Mouse (Mus musculus): ENCODE results near the gene Pakap. TPM values are rescaled to one million over a fixed set of nuclear protein-coding genes. Genes with fewer than 3 reads are reported as not detected.

Pakap gene
- total and polyA plus RNA-seq, 3 experiments, result not detected

GRCm38 (mm10) chr4:57856673-57857072, 288.7 kb downstream of the Pakap start:
- no peaks in the 10 kb centered on the region for H3K4me1 ChIP-seq (ENCODE audit: insufficient read depth, low read depth, low read length)
- H3K9me3 ChIP-seq (replicated peaks), result peaks cover 60% of the 10 kb centered on the region
- no peak for ATAC-seq (ENCODE audit: extremely low read depth, insufficient number of reproducible peaks, low FRiP score, poor library complexity, severe bottlenecking)
- no peaks in the 10 kb centered on the region for H3K36me3 ChIP-seq (replicated peaks)
- no peak overlapping the region for H3K4me3 ChIP-seq (ENCODE audit: low read depth, low read length)
- DNase-seq (ENCODE audit: low spot score), result no peak
- no peak for TF ChIP-seq TAL1 (conservative IDR thresholded peaks at IDR 0.05; ENCODE audit: low read depth, low read length)
- no peak for TF ChIP-seq POLR2AphosphoS5 (IDR thresholded peaks at IDR 0.05; ENCODE audit: insufficient replicate concordance, low read depth, low read length)
- TF ChIP-seq GATA1 (IDR thresholded peaks at IDR 0.05; ENCODE audit: borderline replicate concordance, low read length), result no peak
- no peak for TF ChIP-seq CTCF (IDR thresholded peaks at IDR 0.05; ENCODE audit: low read depth, low read length)
- no peaks in the 10 kb centered on the region for H3K27me3 ChIP-seq (ENCODE audit: insufficient read depth, low read length)

- Histone ChIP-seq H3K9me3 (replicated peaks) (peaks cover 51% of the 10 kb centered on the region), H3K4me1 (ENCODE audit: insufficient read depth, low read depth, low read length) (no peaks in the 10 kb centered on the region), H3K36me3 (replicated peaks) (no peaks in the 10 kb centered on the region), H3K4me3 (ENCODE audit: low read depth, low read length) (no peak overlapping the region), H3K27me3 (ENCODE audit: insufficient read depth, low read length) (no peaks in the 10 kb centered on the region)
- ATAC-seq (ENCODE audit: extremely low read depth, insufficient number of reproducible peaks, low FRiP score, poor library complexity, severe bottlenecking) (no peak), DNase-seq (ENCODE audit: low spot score) (no peak)
- no peak for TF ChIP-seq POLR2AphosphoS5 (IDR thresholded peaks at IDR 0.05; ENCODE audit: insufficient replicate concordance, low read depth, low read length)
- TF ChIP-seq TAL1 (conservative IDR thresholded peaks at IDR 0.05; ENCODE audit: low read depth, low read length), result no peak
- no peak for TF ChIP-seq GATA1 (IDR thresholded peaks at IDR 0.05; ENCODE audit: borderline replicate concordance, low read length)
These were observed 292.2 kb downstream of the Pakap start for GRCm38 (mm10) chr4:57860204-57860611.

GRCm38 (mm10) chr4:57861166-57861565, 293.2 kb downstream of the Pakap start:
- TF ChIP-seq POLR2AphosphoS5 (IDR thresholded peaks at IDR 0.05; ENCODE audit: insufficient replicate concordance, low read depth, low read length) (no peak), CTCF (IDR thresholded peaks at IDR 0.05; ENCODE audit: low read depth, low read length) (no peak), GATA2 (IDR thresholded peaks at IDR 0.05; ENCODE audit: borderline replicate concordance, low read depth, low read length) (no peak), TAL1 (conservative IDR thresholded peaks at IDR 0.05; ENCODE audit: low read depth, low read length) (no peak), GATA1 (IDR thresholded peaks at IDR 0.05; ENCODE audit: borderline replicate concordance, low read length) (no peak)
- H3K36me3 ChIP-seq (replicated peaks), result no peaks in the 10 kb centered on the region
- DNase-seq (ENCODE audit: low spot score), result no peak
- no peak overlapping the region for H3K4me3 ChIP-seq (ENCODE audit: low read depth, low read length)
- H3K4me1 ChIP-seq (ENCODE audit: insufficient read depth, low read depth, low read length), result no peaks in the 10 kb centered on the region
- no peaks in the 10 kb centered on the region for H3K27me3 ChIP-seq (ENCODE audit: insufficient read depth, low read length)
- no peak for ATAC-seq (ENCODE audit: extremely low read depth, insufficient number of reproducible peaks, low FRiP score, poor library complexity, severe bottlenecking)
- H3K9me3 ChIP-seq (replicated peaks), result peaks cover 41% of the 10 kb centered on the region

GRCm38 (mm10) chr4:57861856-57862255, 293.9 kb downstream of the Pakap start:
- no peak for TF ChIP-seq POLR2AphosphoS5 (IDR thresholded peaks at IDR 0.05; ENCODE audit: insufficient replicate concordance, low read depth, low read length)
- TF ChIP-seq CTCF (IDR thresholded peaks at IDR 0.05; ENCODE audit: low read depth, low read length), result no peak
- no peak for TF ChIP-seq GATA2 (IDR thresholded peaks at IDR 0.05; ENCODE audit: borderline replicate concordance, low read depth, low read length)
- TF ChIP-seq GATA1 (IDR thresholded peaks at IDR 0.05; ENCODE audit: borderline replicate concordance, low read length), result no peak
- no peak for TF ChIP-seq TAL1 (conservative IDR thresholded peaks at IDR 0.05; ENCODE audit: low read depth, low read length)
- ATAC-seq (ENCODE audit: extremely low read depth, insufficient number of reproducible peaks, low FRiP score, poor library complexity, severe bottlenecking), result no peak
- H3K27me3 ChIP-seq (ENCODE audit: insufficient read depth, low read length), result no peaks in the 10 kb centered on the region
- no peak overlapping the region for H3K4me3 ChIP-seq (ENCODE audit: low read depth, low read length)
- DNase-seq (ENCODE audit: low spot score), result no peak
- H3K36me3 ChIP-seq (replicated peaks), result no peaks in the 10 kb centered on the region
- peaks cover 36% of the 10 kb centered on the region for H3K9me3 ChIP-seq (replicated peaks)
- H3K4me1 ChIP-seq (ENCODE audit: insufficient read depth, low read depth, low read length), result no peaks in the 10 kb centered on the region

GRCm38 (mm10) chr4:57862269-57862986, 294.4 kb downstream of the Pakap start:
- H3K4me3 ChIP-seq (ENCODE audit: low read depth, low read length), result no peak overlapping the region
- DNase-seq (ENCODE audit: low spot score) (no peak), ATAC-seq (ENCODE audit: extremely low read depth, insufficient number of reproducible peaks, low FRiP score, poor library complexity, severe bottlenecking) (no peak)
- H3K4me1 ChIP-seq (ENCODE audit: insufficient read depth, low read depth, low read length), result no peaks in the 10 kb centered on the region
- H3K9me3 ChIP-seq (replicated peaks), result peaks cover 32% of the 10 kb centered on the region
- no peaks in the 10 kb centered on the region for H3K27me3 ChIP-seq (ENCODE audit: insufficient read depth, low read length)
- H3K36me3 ChIP-seq (replicated peaks), result no peaks in the 10 kb centered on the region
- TF ChIP-seq TAL1 (conservative IDR thresholded peaks at IDR 0.05; ENCODE audit: low read depth, low read length) (no peak), GATA2 (IDR thresholded peaks at IDR 0.05; ENCODE audit: borderline replicate concordance, low read depth, low read length) (no peak), POLR2AphosphoS5 (IDR thresholded peaks at IDR 0.05; ENCODE audit: insufficient replicate concordance, low read depth, low read length) (no peak), GATA1 (IDR thresholded peaks at IDR 0.05; ENCODE audit: borderline replicate concordance, low read length) (no peak), CTCF (IDR thresholded peaks at IDR 0.05; ENCODE audit: low read depth, low read length) (no peak)

GRCm38 (mm10) chr4:57866088-57866487, 298.1 kb downstream of the Pakap start:
- no peaks in the 10 kb centered on the region for H3K27me3 ChIP-seq (ENCODE audit: insufficient read depth, low read length)
- H3K9me3 ChIP-seq (replicated peaks), result peaks cover 15% of the 10 kb centered on the region
- TF ChIP-seq GATA1 (IDR thresholded peaks at IDR 0.05; ENCODE audit: borderline replicate concordance, low read length), result no peak
- TF ChIP-seq CTCF (IDR thresholded peaks at IDR 0.05; ENCODE audit: low read depth, low read length), result no peak
- TF ChIP-seq POLR2AphosphoS5 (IDR thresholded peaks at IDR 0.05; ENCODE audit: insufficient replicate concordance, low read depth, low read length), result no peak
- no peak for TF ChIP-seq GATA2 (IDR thresholded peaks at IDR 0.05; ENCODE audit: borderline replicate concordance, low read depth, low read length)
- TF ChIP-seq TAL1 (conservative IDR thresholded peaks at IDR 0.05; ENCODE audit: low read depth, low read length), result no peak
- no peak for DNase-seq (ENCODE audit: low spot score)
- no peak overlapping the region for H3K4me3 ChIP-seq (ENCODE audit: low read depth, low read length)
- no peaks in the 10 kb centered on the region for H3K4me1 ChIP-seq (ENCODE audit: insufficient read depth, low read depth, low read length)
- H3K36me3 ChIP-seq (replicated peaks), result no peaks in the 10 kb centered on the region
- ATAC-seq (ENCODE audit: extremely low read depth, insufficient number of reproducible peaks, low FRiP score, poor library complexity, severe bottlenecking), result no peak

Measured in G1E (cell line).